Mouse (Mus musculus): ENCODE measurements around the gene Usp20. TPM values are rescaled to one million over a fixed set of nuclear protein-coding genes. Genes with fewer than 3 reads are reported as not detected.

The Usp20 gene
- polyA plus RNA-seq (2015; fragmentation: Illumina TruSeq; extraction: RNeasy Lipid Tissue Mini Kit (QIAGEN cat#74804); ENCODE audit: low read depth, low replicate concordance): 42.2 TPM

DNA sequence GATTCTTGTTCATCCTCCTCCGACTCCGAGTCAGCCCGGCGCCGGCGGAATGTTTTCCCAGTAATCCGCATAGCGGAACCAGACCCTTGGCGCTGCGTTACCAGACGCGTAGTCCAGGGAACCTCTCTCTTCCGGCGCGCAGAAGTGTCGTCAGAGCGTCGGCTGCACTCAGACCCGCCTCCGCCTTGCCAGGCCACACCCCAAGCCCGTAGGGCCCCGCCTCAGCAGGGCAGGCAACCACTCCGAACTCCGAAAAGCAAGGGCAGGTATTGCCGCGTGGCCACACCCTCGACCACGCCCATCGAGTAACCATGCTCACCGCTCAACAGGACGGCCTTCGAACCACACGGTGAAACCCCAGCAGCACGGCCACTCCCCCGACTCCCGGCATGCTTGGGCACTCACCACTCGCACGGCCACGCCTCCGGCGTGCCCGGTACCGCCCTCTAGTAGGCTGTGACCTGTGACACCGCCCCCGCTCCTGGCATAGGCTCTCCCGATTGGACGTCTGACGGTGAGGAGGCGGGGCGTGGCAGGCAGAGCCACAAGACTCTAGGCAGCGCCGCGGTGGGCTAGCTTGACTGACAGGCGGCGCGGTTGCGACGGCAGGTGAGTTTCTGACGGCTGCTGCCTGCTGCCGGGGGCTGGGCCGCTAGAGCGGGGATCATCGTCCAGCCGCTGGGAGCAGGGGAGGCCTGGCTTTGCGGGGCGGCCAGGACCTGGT is at the start of gene Usp20, which contains the start of gene BC005624:
Gene Usp20, plus strand, starts transcription at position 490 of the 724 bp plus-strand sequence.
Gene BC005624, minus strand, starts transcription at position 412 of the 724 bp plus-strand sequence.

DNA sequence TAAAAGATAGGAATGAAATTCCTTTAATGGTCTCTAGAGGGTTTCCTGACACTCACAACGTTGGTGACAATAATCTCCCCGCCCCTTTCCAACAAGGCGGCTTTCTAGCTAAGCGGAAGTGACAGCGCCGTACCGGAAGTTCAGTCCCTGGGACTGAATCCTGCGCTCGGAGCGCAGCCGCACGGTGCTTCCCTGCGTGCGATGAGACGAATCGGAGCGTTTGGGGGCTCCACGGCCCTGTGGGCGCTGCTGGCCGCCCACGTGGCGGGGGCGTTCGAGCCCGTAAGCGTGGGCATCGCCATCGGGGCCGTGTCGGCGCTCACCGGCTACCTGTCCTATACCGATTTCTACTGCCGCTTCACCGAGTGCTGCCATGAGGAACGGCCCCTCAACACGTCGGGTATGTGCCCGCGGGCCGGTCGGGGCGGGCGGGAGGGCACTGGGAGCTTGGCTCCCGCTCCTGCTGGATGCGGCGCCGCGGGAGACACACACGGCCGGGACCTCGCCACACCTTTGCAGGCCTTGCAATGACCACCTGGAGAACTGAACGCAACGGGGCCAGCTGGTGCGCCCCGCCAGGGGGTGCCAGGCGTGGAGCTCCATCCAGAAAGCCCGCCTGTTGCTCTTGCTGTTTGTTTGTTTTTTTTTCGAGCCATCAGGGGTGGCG is 29.1 kb upstream of the Usp20 start, which contains the start of gene Tor1b:
Gene Tor1b, plus strand, starts transcription at position 136 of the 667 bp plus-strand sequence.

GRCm38 (mm10) chr2:30967352-30968327 is 14.4 kb upstream of the Usp20 start, which contains the start of gene Tor1a:
Gene Tor1a (minus strand): TSS chr2:30967933.

Other genes with a start within 250 kb of the Usp20 start
- 7.1 TPM for gene 1700001O22Rik, start 178.6 kb upstream of the Usp20 start, polyA plus RNA-seq (2015; fragmentation: Illumina TruSeq; extraction: RNeasy Lipid Tissue Mini Kit (QIAGEN cat#74804); ENCODE audit: low read depth, low replicate concordance)
- gene Ntmt1, start 174.5 kb upstream of the Usp20 start, polyA plus RNA-seq (2015; fragmentation: Illumina TruSeq; extraction: RNeasy Lipid Tissue Mini Kit (QIAGEN cat#74804); ENCODE audit: low read depth, low replicate concordance): 39.7 TPM
- 29.0 TPM for gene Asb6, start 151.9 kb upstream of the Usp20 start, polyA plus RNA-seq (2015; fragmentation: Illumina TruSeq; extraction: RNeasy Lipid Tissue Mini Kit (QIAGEN cat#74804); ENCODE audit: low read depth, low replicate concordance)
- gene Prrx2, start 147.3 kb upstream of the Usp20 start, polyA plus RNA-seq (2015; fragmentation: Illumina TruSeq; extraction: RNeasy Lipid Tissue Mini Kit (QIAGEN cat#74804); ENCODE audit: low read depth, low replicate concordance): 1.1 TPM
- 5.0 TPM for gene Ptges, start 52.4 kb upstream of the Usp20 start, polyA plus RNA-seq (2015; fragmentation: Illumina TruSeq; extraction: RNeasy Lipid Tissue Mini Kit (QIAGEN cat#74804); ENCODE audit: low read depth, low replicate concordance)
- 29.3 TPM for gene Tor1b, start 29.3 kb upstream of the Usp20 start, polyA plus RNA-seq (2015; fragmentation: Illumina TruSeq; extraction: RNeasy Lipid Tissue Mini Kit (QIAGEN cat#74804); ENCODE audit: low read depth, low replicate concordance)
- 57.1 TPM for gene Tor1a, start 14.3 kb upstream of the Usp20 start, polyA plus RNA-seq (2015; fragmentation: Illumina TruSeq; extraction: RNeasy Lipid Tissue Mini Kit (QIAGEN cat#74804); ENCODE audit: low read depth, low replicate concordance)
- 85.4 TPM for gene BC005624, start 78 bp upstream of the Usp20 start, polyA plus RNA-seq (2015; fragmentation: Illumina TruSeq; extraction: RNeasy Lipid Tissue Mini Kit (QIAGEN cat#74804); ENCODE audit: low read depth, low replicate concordance)
- 94.0 TPM for gene Fnbp1, start 159.7 kb downstream of the Usp20 start, polyA plus RNA-seq (2015; fragmentation: Illumina TruSeq; extraction: RNeasy Lipid Tissue Mini Kit (QIAGEN cat#74804); ENCODE audit: low read depth, low replicate concordance)
- gene Gpr107, start 170.0 kb downstream of the Usp20 start, polyA plus RNA-seq (2015; fragmentation: Illumina TruSeq; extraction: RNeasy Lipid Tissue Mini Kit (QIAGEN cat#74804); ENCODE audit: low read depth, low replicate concordance): 24.5 TPM